ENCODE assay signal across 8 mouse cellular contexts in genomic region chr6:148894888-148895772, GRCm38 (mm10). TPM values are rescaled to one million over a fixed set of nuclear protein-coding genes. Genes with fewer than 3 reads are reported as not detected.
DNase-seq lines count a peak whose midpoint lies in the region; ATAC-seq and TF ChIP-seq lines count a peak whose summit lies in the region.

No protein-coding gene starts in this region.

- ATAC-seq in heart, embryonic 15.5 days (replicated peaks; ENCODE audit: insufficient number of reproducible peaks, insufficient read depth, low FRiP score, low read depth) = peak; percentile 3; the same call in 1 of the 2 replicates
- ATAC-seq in limb, embryonic 13.5 days (ENCODE audit: low FRiP score, low read depth) = no peak
- ATAC-seq in monocyte, adult 5-6 weeks (replicated peaks; ENCODE audit: insufficient number of reproducible peaks, low FRiP score, low TSS enrichment, poor library complexity, severe bottlenecking) = peak; percentile 19; the same call in 1 of the 2 replicates

- H3K4me2 ChIP-seq in heart, embryonic 15.5 days = peak overlapping the region; percentile 90
- peak overlapping the region; percentile 74 for H3K4me2 ChIP-seq in limb, embryonic 13.5 days (replicated peaks)

- no peaks in the 10 kb centered on the region for H3K27me3 ChIP-seq in spleen, adult 2 months (ENCODE audit: control insufficient read depth, insufficient read depth, low read length)
- H3K27me3 ChIP-seq in heart, embryonic 15.5 days = no peaks in the 10 kb centered on the region
- H3K27me3 ChIP-seq in limb, embryonic 13.5 days = no peaks in the 10 kb centered on the region

- peak overlapping the region; percentile 82 for H3K9ac ChIP-seq in heart, embryonic 15.5 days
- H3K9ac ChIP-seq in limb, embryonic 13.5 days = peak overlapping the region; percentile 85

- peak overlapping the region; percentile 89 for H3K4me3 ChIP-seq in spleen, adult 2 months (ENCODE audit: extremely low read depth, insufficient read depth, insufficient read length)
- H3K4me3 ChIP-seq in heart, embryonic 15.5 days = peak overlapping the region; percentile 82
- H3K4me3 ChIP-seq in limb, embryonic 13.5 days = peak overlapping the region; percentile 77

- DNase-seq in adrenal gland, adult 2 months = peak; percentile 11
- DNase-seq in adrenal gland, adult 8-10 months = no peak
- no peak for DNase-seq in spleen, adult 2 months (ENCODE audit: low read depth in 1 of 2, low spot score in 2 of 2)
- no peak for DNase-seq in spleen, postnatal 4 days (ENCODE audit: low spot score in 2 of 2)
- DNase-seq in gastrocnemius, postnatal 25 days = no peak

- H3K4me1 ChIP-seq in spleen, adult 2 months (ENCODE audit: control insufficient read depth, insufficient read depth, insufficient read length) = 0 out of 2 replicates have a peak, but pooled peaks cover 3% of the 10 kb centered on the region
- peaks cover 7% of the 10 kb centered on the region for H3K4me1 ChIP-seq in heart, embryonic 15.5 days (replicated peaks)
- H3K4me1 ChIP-seq in limb, embryonic 13.5 days = peaks cover 7% of the 10 kb centered on the region

- no peaks in the 10 kb centered on the region for H3K36me3 ChIP-seq in spleen, adult 2 months (ENCODE audit: control insufficient read depth, insufficient read depth, low read length)
- H3K36me3 ChIP-seq in heart, embryonic 15.5 days = no peaks in the 10 kb centered on the region
- H3K36me3 ChIP-seq in limb, embryonic 13.5 days = no peaks in the 10 kb centered on the region

- H3K27ac ChIP-seq in spleen, adult 2 months (ENCODE audit: insufficient read depth, low read length) = peak overlapping the region; percentile 60; the same call in 1 of the 2 replicates
- peak overlapping the region; percentile 87 for H3K27ac ChIP-seq in heart, embryonic 15.5 days
- peak overlapping the region; percentile 85; the same call in 1 of the 2 replicates for H3K27ac ChIP-seq in limb, embryonic 13.5 days

- no peak for TF ChIP-seq POLR2A in spleen, adult 2 months (IDR thresholded peaks at IDR 0.05; ENCODE audit: low read depth, low read length)

- H3K9me3 ChIP-seq in heart, embryonic 15.5 days (replicated peaks) = no peaks in the 10 kb centered on the region
- no peaks in the 10 kb centered on the region for H3K9me3 ChIP-seq in limb, embryonic 13.5 days

- WGBS in spleen, adult 2 months = 4% methylated on average over 18 of the region's 18 CpGs
- 13% methylated on average over 18 of the region's 18 CpGs for WGBS in heart, embryonic 15.5 days
- 12% methylated on average over 18 of the region's 18 CpGs for WGBS in limb, embryonic 13.5 days

- TF ChIP-seq CTCF in spleen, adult 2 months (IDR thresholded peaks at IDR 0.05; ENCODE audit: extremely low read depth, insufficient read depth, insufficient read length, insufficient replicate concordance) = no peak

RNA-seq across cellular contexts. Expression of gene Caprin2, which starts 0.9 kb away (rescaled TPM):
- total RNA-seq in adrenal gland, adult 2 months (2021) = 10 to 100 TPM; 10.2 to 16.5 TPM
- 4.2 and 6.9 TPM in 2 replicates for polyA plus RNA-seq in adrenal gland, adult 2 months (2012; rRNA removed)
- 10 to 100 TPM; 14.3 to 23.6 (median 16.8) TPM for total RNA-seq in adrenal gland, adult 8-10 months (2022)
- polyA plus RNA-seq in spleen, adult 2 months (2012; rRNA removed) = 2.1 and 2.9 TPM in 2 replicates
- 10.7 and 12.7 TPM in 2 replicates for polyA plus RNA-seq in heart, embryonic 15.5 days (2015; fragmentation: Nextera tagmentation; extraction: Ambion mirVana)
- polyA plus RNA-seq in limb, embryonic 13.5 days (2015; fragmentation: Nextera tagmentation; extraction: Ambion mirVana) = 15.1 and 17.7 TPM in 2 replicates
- 5.4 to 9.9 TPM (median 6.1 TPM) in 3 replicates for total RNA-seq in monocyte, adult 5-6 weeks (2017)
- 1 to 10 TPM; 3.4 to 4.2 TPM for total RNA-seq in gastrocnemius, postnatal 25 days (2021)

RNA-seq across cellular contexts. Expression of gene Sinhcaf, which starts 51.1 kb away (rescaled TPM):
- total RNA-seq in adrenal gland, adult 2 months (2021) = 10 to 100 TPM; 19.8 to 21.4 TPM
- 1.2 and 1.5 TPM in 2 replicates for polyA plus RNA-seq in adrenal gland, adult 2 months (2012; rRNA removed)
- 10 to 100 TPM; 15.5 to 50.0 (median 31.4) TPM for total RNA-seq in adrenal gland, adult 8-10 months (2022)
- 2.7 and 2.8 TPM in 2 replicates for polyA plus RNA-seq in spleen, adult 2 months (2012; rRNA removed)
- polyA plus RNA-seq in heart, embryonic 15.5 days (2015; fragmentation: Nextera tagmentation; extraction: Ambion mirVana) = 44.6 and 54.0 TPM in 2 replicates
- 107 and 108 TPM in 2 replicates for polyA plus RNA-seq in limb, embryonic 13.5 days (2015; fragmentation: Nextera tagmentation; extraction: Ambion mirVana)
- 34.2 to 42.2 TPM (median 38.3 TPM) in 3 replicates for total RNA-seq in monocyte, adult 5-6 weeks (2017)
- 1 to 10 TPM in 1 of 2 experiments, under 1 TPM in 1; 0.95 to 2.7 TPM for total RNA-seq in gastrocnemius, postnatal 25 days (2021)
